Mouse (Mus musculus) testis, postnatal 14 days (tissue): ENCODE data around the gene Gm20388.

Source experiments
- DNase-seq: peaks from one replicate; pipeline ENCODE4 v3.0.0; 2021; ENCODE audit warnings: low spot score

Gm20388 gene

GRCm38 (mm10) chr8:120685591-120685990, 775.0 kb downstream of the Gm20388 start:
- no peak for DNase-seq

DNA sequence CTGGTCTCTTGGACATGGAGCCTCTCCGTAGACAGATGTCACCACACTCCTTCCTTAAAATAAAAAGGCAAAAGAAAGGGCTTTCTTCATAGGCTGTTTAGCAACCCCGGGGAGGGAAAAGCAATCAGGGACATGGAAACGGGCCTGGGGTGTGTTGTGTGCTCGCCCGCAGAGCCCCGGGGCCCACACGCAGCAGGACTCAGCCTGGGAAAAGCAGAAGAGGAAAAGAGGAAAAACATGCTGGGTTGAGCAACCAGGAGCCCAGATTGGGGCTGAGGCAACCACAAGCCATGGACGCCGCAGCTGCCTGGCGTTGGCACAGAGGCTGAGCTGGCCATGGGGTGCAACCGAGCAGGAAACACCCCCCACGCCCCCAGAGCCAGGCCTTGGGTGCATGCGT, 775.4 kb downstream of the Gm20388 start:
- no peak for DNase-seq

DNA sequence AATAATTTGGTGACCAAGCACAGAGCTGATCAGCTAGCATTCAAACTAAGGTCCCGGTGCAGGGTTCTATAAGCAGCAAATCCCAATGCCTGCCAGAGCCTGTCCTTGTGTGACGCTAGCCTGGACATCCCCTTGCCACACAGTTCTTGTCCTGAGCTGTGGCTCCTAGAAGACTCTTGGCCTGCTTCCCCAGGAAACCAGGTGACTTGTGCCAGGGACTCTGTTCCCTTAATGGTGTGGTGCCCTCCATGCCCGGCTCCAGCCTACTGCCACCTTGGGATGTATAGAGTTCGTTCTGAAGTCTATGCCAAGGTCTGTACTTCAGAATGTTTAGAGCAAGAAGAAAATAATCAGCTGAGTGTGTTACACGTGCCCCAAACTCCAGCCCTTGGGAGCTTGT, 775.9 kb downstream of the Gm20388 start:
- DNase-seq: no peak

DNA sequence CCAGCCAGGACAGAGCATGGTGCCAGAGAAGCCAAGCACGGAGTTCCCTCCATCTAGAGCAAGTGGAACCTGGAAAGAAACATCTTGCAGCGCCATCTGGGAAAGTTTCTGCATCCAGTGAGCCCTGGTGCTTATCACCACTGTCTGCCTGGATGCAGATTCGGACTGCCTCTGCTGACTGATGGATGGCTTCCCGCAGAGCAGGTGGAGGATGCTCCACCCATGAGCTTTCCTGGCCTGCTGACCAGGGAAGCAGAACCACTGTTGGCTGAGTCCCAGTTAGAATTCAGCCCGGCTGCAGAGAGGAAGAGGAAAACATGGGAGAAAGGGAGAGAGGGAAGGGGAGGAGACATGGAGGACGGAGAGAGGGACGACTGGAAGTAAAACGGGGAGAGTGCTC, 777.1 kb downstream of the Gm20388 start:
- no peak for DNase-seq

DNA sequence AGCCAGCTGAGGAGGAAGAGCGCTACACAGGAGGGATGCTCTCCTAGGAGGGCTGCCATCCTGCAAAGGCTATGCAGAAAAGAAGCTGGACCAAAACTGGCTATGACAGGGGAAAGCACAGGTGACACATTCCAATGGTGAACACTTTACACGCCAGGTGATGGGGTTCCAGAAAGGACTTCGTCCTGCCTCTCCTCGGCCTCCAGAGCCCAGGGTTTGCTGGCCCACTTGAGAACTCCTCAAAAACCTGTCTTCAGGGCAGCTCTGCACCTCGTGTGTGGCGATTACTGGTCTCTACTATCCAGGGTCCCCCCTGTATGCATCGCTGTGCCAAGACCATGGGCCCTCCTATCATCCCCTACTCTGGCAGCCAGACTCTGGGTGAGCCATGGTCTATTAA, 777.9 kb downstream of the Gm20388 start:
- DNase-seq: no peak

DNA sequence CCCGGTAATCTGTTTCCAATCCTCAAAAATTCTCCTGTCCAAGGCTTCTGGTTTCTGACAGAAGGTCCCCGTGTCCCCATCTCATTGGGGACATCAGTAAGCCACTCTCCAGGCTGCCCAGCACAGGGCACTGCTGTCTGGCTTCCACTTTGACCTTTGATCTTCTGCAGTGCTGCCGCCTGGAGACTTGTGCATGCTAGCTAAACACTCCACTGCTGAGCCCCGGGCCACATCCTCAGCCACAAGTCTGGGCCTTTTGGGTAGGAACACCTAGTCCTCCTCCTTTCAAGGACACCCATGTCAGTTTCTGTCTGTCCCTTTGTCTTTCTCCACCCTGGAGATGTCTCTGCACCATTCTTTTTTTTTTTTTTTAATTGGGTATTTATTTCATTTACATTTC, 782.3 kb downstream of the Gm20388 start:
- DNase-seq: no peak

- no peak for DNase-seq
These were observed 783.3 kb downstream of the Gm20388 start for GRCm38 (mm10) chr8:120693861-120694493.

GRCm38 (mm10) chr8:120696401-120697153, 785.9 kb downstream of the Gm20388 start:
- no peak for DNase-seq

DNA sequence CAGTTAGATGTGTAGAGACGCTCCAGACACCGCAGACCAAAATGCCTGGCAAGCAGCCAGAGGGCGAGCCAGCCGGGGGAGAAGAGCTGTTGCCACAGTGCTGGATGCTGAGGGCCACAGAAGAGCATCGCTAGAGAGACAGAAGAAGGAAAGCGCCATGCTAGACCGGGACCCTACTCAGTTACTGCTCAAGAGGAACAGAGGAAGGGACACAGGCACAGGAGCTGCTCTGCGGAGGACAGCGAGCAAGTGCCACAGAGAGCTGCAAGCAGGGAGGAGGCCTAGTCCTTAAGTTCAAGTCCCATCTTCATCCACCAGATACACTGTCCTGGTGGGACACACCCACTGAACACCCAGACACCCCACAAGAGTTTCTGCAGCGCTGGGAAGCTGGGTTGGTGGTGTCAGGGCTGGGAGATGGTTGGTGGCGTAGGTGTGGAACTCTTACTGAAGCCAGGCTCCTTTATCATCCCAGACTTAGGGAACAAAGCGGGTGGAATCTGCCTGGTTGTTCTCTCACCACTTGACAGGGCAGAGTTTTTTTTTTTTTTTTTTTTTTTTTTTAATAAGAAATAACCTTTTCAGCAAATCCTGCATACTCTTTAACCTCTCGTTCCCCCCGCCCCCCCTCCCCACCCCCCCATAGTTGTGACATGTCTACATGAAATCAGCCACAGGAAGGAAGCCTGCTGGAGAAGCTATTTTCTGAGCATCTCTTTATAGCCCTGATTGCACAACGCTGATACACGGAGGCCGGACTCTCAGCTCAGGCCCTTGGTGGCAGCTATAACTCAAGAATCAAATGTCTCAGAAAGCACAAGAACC, 786.7 kb downstream of the Gm20388 start:
- no peak for DNase-seq

GRCm38 (mm10) chr8:120697979-120698272, 787.3 kb downstream of the Gm20388 start:
- no peak for DNase-seq

DNA sequence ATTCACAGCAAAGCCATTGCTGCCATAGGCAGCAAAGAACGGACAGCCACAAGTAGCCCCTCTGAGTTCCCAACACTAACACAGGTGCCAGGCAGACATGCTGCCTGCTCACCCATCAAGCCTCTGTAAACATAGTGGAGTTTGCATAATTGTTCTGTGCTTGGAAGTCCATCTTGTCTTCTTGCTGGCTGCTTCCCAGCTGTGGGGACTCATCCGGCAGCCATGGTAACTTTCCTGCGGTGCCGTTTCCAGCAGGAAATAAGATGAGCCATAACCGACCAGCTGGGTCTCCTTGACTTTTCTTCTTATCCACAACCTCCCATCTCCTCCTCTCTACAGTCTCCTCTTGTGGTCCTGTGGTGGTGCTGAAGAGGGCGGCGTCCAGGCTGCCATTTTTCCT, 787.8 kb downstream of the Gm20388 start:
- DNase-seq: no peak

- DNase-seq: no peak
These were observed 788.4 kb downstream of the Gm20388 start for GRCm38 (mm10) chr8:120699079-120699478.

DNA sequence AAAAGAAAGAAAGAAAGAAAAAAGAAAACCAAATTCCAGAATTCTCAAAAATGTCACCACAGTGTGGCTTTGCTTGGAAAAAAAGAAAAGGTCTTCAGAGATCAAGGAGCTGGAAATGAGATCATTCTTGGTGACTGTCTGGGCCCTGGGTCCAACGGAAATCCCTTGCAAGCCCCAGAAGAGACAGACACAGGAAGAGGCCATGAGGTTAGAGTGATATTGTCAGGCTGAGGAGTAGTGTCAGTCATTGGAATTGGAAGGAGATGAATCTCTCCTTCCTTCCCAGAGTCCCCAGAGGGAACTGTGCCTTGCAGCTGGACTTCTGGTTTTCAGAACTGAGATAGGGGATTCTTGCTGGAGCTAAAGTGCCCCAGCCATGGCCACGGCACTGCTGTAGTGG, 788.9 kb downstream of the Gm20388 start:
- no peak for DNase-seq

GRCm38 (mm10) chr8:120700053-120700452, 789.4 kb downstream of the Gm20388 start:
- no peak for DNase-seq

DNA sequence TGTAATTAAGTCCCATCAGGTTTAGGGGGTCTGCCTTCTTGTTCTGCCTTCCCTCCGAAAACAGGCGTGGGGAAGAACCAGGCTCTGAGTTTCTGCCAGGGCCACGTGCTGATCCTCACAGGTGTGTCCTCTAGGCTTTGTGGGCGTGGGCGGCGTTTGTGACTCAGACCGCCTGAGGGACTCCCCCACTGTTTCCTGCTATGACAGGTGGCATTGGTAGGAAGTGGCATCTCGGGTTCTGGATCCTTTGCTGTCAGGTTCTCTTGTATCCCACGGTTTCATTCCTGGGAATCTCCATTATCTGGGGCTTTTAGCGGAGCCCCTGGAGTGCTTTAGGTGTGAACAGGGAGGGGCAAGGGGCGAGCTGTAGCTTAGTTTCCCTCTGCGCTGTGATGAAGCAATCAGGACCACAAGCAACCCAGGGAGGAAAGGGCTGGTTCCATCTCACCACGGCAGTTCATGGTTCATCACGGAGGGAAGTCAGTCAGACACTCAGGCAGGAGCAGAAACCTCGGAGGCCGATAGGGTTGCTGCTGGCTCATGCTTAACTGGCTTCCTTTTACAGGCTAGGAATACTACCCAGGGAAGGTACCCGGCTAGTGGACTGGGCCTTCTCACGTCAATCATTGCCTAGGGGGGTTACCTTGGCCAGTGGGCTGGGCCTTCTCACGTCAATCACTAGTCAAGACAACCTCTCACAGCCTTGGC, 791.3 kb downstream of the Gm20388 start:
- DNase-seq: no peak

DNA sequence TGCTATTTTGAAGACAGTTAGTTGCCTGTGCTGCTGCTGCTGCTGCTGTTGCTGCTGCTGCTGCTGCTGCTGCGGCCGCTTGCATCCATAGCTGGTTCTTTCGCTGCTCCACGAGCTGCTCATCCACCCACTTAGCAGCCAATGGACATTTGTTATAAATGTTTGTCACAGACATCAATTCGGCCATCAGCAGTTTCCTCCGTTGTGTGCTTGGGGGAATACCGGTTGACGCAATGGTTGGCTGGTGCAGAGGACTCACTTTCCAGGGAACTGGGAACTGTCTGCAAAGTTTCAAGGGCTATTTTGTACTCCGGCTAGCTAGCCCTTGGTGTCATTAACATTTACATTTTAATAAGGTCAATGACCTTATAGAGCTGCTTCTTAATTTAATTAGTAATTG, 793.6 kb downstream of the Gm20388 start:
- no peak for DNase-seq

DNA sequence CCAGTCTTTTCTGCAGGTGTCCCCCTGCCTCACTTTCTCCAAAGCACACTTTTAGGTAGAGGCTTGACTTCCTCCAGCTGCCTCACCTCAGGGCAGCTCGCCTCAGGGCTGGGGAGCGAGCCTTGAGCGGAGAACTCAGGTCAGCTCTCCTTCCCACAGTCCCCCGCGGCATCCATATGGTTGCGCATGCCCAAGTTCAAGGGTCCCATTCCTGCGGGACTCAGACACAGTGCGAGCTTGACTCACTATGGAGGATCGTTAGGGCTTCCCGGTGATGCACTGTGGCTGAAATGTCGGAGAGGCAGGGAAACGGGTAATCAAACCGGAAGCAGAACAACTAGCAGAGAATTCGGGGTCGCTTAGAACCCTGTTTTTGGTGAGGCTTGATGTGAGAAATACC, 794.5 kb downstream of the Gm20388 start:
- DNase-seq: no peak

DNA sequence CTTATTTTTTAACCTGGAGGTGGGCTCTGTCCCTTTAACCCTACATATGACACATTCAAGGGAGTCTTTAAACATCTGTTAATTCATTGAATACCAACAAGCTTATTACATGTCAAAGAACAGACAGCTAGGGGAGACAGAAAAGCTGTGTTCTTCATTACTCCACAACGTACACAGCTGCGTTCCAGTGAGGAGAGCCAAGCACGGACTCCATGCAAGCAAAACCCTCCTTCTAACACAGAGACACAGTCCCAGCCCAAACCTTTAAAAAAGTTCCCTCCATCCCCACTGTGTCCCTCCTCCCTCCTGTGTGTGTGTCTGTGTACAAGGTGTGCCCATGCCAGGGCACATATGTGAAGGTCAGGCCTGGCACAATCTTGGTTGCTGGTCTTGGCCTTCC, 795.6 kb downstream of the Gm20388 start:
- DNase-seq: no peak

DNA sequence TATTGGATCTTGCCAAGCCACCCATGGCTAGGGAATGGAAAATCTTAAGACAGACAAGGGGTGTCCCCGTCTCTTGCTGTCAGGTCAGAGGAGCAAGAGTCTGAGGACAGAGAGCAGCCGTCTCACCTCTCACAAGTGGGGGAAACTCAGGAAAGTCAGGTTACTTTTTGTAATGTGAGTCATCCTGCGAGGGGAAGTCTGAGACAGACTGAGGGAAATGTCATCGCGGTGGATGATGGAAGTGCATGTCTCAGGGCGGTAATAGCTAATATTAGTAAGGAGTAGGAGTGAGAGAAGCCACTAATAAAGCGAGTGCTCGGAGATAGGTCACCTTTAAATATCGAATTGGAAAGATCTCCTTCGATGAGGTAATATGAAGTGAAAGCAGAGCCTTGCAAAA, 798.5 kb downstream of the Gm20388 start:
- DNase-seq: no peak

DNA sequence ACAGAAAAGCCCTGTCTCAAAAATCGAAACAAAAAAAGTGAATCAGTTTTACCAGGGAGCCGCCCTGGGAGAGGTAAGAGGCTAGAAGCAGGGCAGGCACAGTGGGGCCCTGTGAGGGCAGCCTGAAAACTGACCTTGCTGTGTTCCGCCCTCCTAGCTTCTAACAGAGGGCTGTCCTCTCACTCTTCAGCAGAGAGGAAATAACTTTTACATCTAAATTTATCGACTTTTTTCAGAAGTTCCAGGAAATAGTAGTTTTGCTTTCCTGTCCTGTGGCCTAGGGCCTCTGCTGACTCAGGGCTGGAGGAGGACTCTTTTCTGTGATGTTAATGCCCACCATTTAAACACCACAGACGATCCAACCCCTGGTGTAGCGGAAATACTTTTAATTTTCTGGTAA, 804.6 kb downstream of the Gm20388 start:
- DNase-seq: no peak

DNA sequence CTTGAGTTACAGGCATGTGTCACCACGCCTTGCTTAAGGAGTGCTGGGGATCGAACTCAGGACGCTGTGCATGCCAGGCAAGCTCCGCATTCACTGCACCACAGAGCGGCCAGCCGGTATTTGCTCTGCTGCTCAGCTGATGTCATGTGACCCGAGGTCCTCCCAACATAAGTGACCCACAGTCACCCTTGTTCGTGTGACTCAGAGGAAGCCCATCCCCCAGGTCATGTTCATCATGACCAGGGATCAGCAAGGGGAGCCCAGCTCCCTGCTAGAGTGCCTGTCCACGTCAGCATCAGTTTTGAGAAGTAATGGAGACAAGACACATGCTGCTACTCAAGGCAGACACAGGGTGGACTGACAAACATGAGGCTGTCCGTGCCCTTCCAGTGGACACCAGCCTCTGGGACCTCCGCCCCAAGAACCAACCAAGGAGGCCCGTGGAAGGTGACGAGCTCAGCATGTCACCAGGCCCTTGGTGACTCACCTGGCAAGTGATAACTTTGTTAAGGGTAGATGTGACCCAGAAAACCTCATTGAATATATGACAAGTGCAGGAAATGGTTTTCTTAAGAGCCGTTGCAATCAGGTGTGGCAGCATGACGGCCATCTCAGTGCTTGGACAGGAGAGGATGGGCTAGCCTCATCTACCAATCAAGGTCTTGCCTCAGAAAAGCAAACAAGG, 805.5 kb downstream of the Gm20388 start:
- no peak for DNase-seq

GRCm38 (mm10) chr8:120719586-120720236, 809.1 kb downstream of the Gm20388 start:
- DNase-seq: no peak
